Mouse (Mus musculus) liver, embryonic 18 days (tissue): ENCODE results near the gene 9830107B12Rik. TPM values are rescaled to one million over a fixed set of nuclear protein-coding genes. Genes with fewer than 3 reads are reported as not detected.

ENCODE experiments used
- polyA plus RNA-seq: library from polyadenylated mRNA; depleted of rRNA; stranded (reverse); fragments of >200 nt; gene quantifications from 2 replicates; pipeline ENCODE4 v1.2.3, GENCODE M21; 2012; rRNA removed

9830107B12Rik gene
- 1.7 and 1.9 TPM in 2 replicates for polyA plus RNA-seq

GRCm38 (mm10) chr17:48146120-48146519, at the start of gene 9830107B12Rik:
9830107B12Rik (minus strand) TSS chr17:48146268.

GRCm38 (mm10) chr17:48167103-48167502, 21.0 kb upstream of the 9830107B12Rik start, which contains the start of gene A530064D06Rik:
A530064D06Rik (minus strand) TSS chr17:48167275.

GRCm38 (mm10) chr17:48089019-48089418, 57.0 kb downstream of the 9830107B12Rik start, which contains the start of gene 1700067P10Rik:
1700067P10Rik (plus strand) TSS chr17:48089319.

Other genes with a start within 250 kb of the 9830107B12Rik start
- 11.5 and 15.7 TPM in 2 replicates for gene Foxp4, start 221.6 kb downstream of the 9830107B12Rik start, polyA plus RNA-seq
- gene 1700122O11Rik, start 108.0 kb downstream of the 9830107B12Rik start, polyA plus RNA-seq, result not detected in 2 replicates
- not detected in 2 replicates for gene 1700067P10Rik, start 56.9 kb downstream of the 9830107B12Rik start, polyA plus RNA-seq
- gene A530064D06Rik, start 21.0 kb upstream of the 9830107B12Rik start, polyA plus RNA-seq, result 2.3 and 2.5 TPM in 2 replicates
- gene Trem1, start 86.5 kb upstream of the 9830107B12Rik start, polyA plus RNA-seq, result 2.1 and 2.2 TPM in 2 replicates
- gene Trem3, start 101.5 kb upstream of the 9830107B12Rik start, polyA plus RNA-seq, result 10.2 and 13.5 TPM in 2 replicates
- gene Treml4, start 118.0 kb upstream of the 9830107B12Rik start, polyA plus RNA-seq, result 5.0 and 5.5 TPM in 2 replicates
- 10.6 and 13.2 TPM in 2 replicates for gene Treml2, start 153.2 kb upstream of the 9830107B12Rik start, polyA plus RNA-seq
- 7.3 and 7.8 TPM in 2 replicates for gene B430306N03Rik, start 169.9 kb upstream of the 9830107B12Rik start, polyA plus RNA-seq
- gene Trem2, start 200.1 kb upstream of the 9830107B12Rik start, polyA plus RNA-seq, result 2.4 and 2.8 TPM in 2 replicates
- 14.1 and 15.6 TPM in 2 replicates for gene Treml1, start 213.6 kb upstream of the 9830107B12Rik start, polyA plus RNA-seq